Mouse (Mus musculus) forebrain, embryonic 11.5 days (tissue): ENCODE measurements at regions not wholly inside any gene's neighbourhood (a gene's known extent, or its start where the extent isn't known, plus 50 kb on each side); places are given as distances from the start of the nearest gene placed in this dataset.
"Not testable (repeated sequence)": the region's sequence is repeated elsewhere in the genome, so short reads cannot be mapped to it uniquely, and the experiment has no call there.

Source experiments
- ATAC-seq: fragments of 200-750 bp; cut with Nextera tagmentation; replicated peaks from 2 replicates; pipeline ENCODE4 v1.8.0; 2017; ENCODE audit warnings: moderate TSS enrichment; ENCODE audit not compliant: low FRiP score
- DNase-seq: peaks from one replicate; pipeline ENCODE4 v3.0.0-alpha.2; 2017; ENCODE audit warnings: low spot score
- H3K27ac ChIP-seq: fragments of 300-500 bp; sonication (generic); 2 replicates; pipeline ENCODE4 v1.5.1; 2014; ENCODE audit warnings: low read depth, low read length
- H3K27me3 ChIP-seq: fragments of 300-500 bp; sonication (generic); 2 replicates; pipeline ENCODE4 v1.6.1; 2014; ENCODE audit warnings: mild to moderate bottlenecking, low read length, mixed read lengths; ENCODE audit not compliant: control insufficient read depth, insufficient read depth
- H3K36me3 ChIP-seq: fragments of 300-500 bp; sonication (generic); 2 replicates; pipeline ENCODE4 v1.6.1; 2014; ENCODE audit warnings: mild to moderate bottlenecking, low read length, moderate library complexity, mixed read lengths; ENCODE audit not compliant: control insufficient read depth, insufficient read depth
- H3K4me1 ChIP-seq: fragments of 300-500 bp; sonication (generic); replicated peaks from 2 replicates; pipeline ENCODE4 v1.6.1; 2014; ENCODE audit warnings: low read length, mixed read lengths; ENCODE audit not compliant: control insufficient read depth, insufficient read depth
- H3K4me2 ChIP-seq: fragments of 300-500 bp; sonication (generic); 2 replicates; pipeline ENCODE4 v1.6.1; 2014; ENCODE audit warnings: low read depth, mild to moderate bottlenecking, low read length, moderate library complexity, mixed read lengths; ENCODE audit not compliant: severe bottlenecking
- H3K4me3 ChIP-seq: fragments of 300-500 bp; sonication (generic); 2 replicates; pipeline ENCODE4 v1.5.1; 2014; ENCODE audit warnings: low read depth, low read length
- H3K9ac ChIP-seq: fragments of 300-500 bp; sonication (generic); 2 replicates; pipeline ENCODE4 v1.6.1; 2014; ENCODE audit warnings: low read length
- H3K9me3 ChIP-seq: fragments of 300-500 bp; sonication (generic); 2 replicates; pipeline ENCODE4 v1.6.1; 2016; ENCODE audit warnings: low read length, mixed read lengths; ENCODE audit not compliant: control insufficient read depth
- WGBS: fragments of 180-500 bp; shearing (Covaris S2); extraction: QIAGEN DNeasy Blood & Tissue Kit; methylation state at CpG from one replicate; pipeline ENCODE4 v1.1.7; 2014; 5-methylcytosine and 5-hydroxymethylcytosine counted together

GRCm38 (mm10) chr14:114485781-114486180 is 606.2 kb upstream of the Gpc5 start:
- ATAC-seq (no peak), DNase-seq (no peak)
- Histone ChIP-seq H3K4me1 (no peaks in the 10 kb centered on the region), H3K27ac (no peak overlapping the region), H3K9ac (no peak overlapping the region), H3K4me3 (no peak overlapping the region), H3K36me3 (no peaks in the 10 kb centered on the region), H3K9me3 (no peaks in the 10 kb centered on the region), H3K27me3 (no peaks in the 10 kb centered on the region), H3K4me2 (no peak overlapping the region)
- WGBS = 94% methylated on average over 4 of the region's 4 CpGs

GRCm38 (mm10) chr14:114493371-114493770 is 598.6 kb upstream of the Gpc5 start:
- not testable (repeated sequence) for H3K9ac ChIP-seq, H3K4me1 ChIP-seq, H3K36me3 ChIP-seq, H3K9me3 ChIP-seq, ATAC-seq, DNase-seq, H3K27ac ChIP-seq, H3K4me2 ChIP-seq, H3K27me3 ChIP-seq, H3K4me3 ChIP-seq
- 98% methylated on average over 3 of the region's 3 CpGs for whole genome bisulfite sequencing

- Histone ChIP-seq H3K9ac (no peak overlapping the region), H3K4me2 (no peak overlapping the region), H3K36me3 (no peaks in the 10 kb centered on the region), H3K27ac (no peak overlapping the region), H3K4me3 (no peak overlapping the region), H3K4me1 (no peaks in the 10 kb centered on the region), H3K27me3 (no peaks in the 10 kb centered on the region), H3K9me3 (no peaks in the 10 kb centered on the region)
- DNase-seq (no peak), ATAC-seq (no peak)
Observed at GRCm38 (mm10) chr14:114504976-114505375, 587.0 kb upstream of the Gpc5 start.

- H3K36me3 ChIP-seq = no peaks in the 10 kb centered on the region
- 87% methylated on average over 4 of the region's 4 CpGs for WGBS
- no peak for DNase-seq
- ATAC-seq = no peak
- H3K4me2 ChIP-seq = no peak overlapping the region
- H3K27me3 ChIP-seq = no peaks in the 10 kb centered on the region
- H3K27ac ChIP-seq = no peak overlapping the region
- no peaks in the 10 kb centered on the region for H3K4me1 ChIP-seq
- no peak overlapping the region for H3K9ac ChIP-seq
- H3K9me3 ChIP-seq = no peaks in the 10 kb centered on the region
- H3K4me3 ChIP-seq = no peak overlapping the region
Observed at GRCm38 (mm10) chr14:114547910-114548680, 543.9 kb upstream of the Gpc5 start.

- Histone ChIP-seq H3K4me1 (no peaks in the 10 kb centered on the region), H3K36me3 (no peaks in the 10 kb centered on the region), H3K4me2 (no peak overlapping the region), H3K9me3 (no peaks in the 10 kb centered on the region), H3K4me3 (no peak overlapping the region), H3K27me3 (no peaks in the 10 kb centered on the region), H3K9ac (no peak overlapping the region), H3K27ac (no peak overlapping the region)
- DNase-seq = no peak
- WGBS = 92% methylated on average over 1 of the region's 1 CpGs
- no peak for ATAC-seq
Observed at GRCm38 (mm10) chr14:114549101-114549500, 542.9 kb upstream of the Gpc5 start.

- Histone ChIP-seq H3K27ac (no peak overlapping the region), H3K27me3 (no peaks in the 10 kb centered on the region), H3K4me1 (no peaks in the 10 kb centered on the region), H3K9ac (no peak overlapping the region), H3K4me2 (no peak overlapping the region), H3K36me3 (no peaks in the 10 kb centered on the region), H3K9me3 (no peaks in the 10 kb centered on the region), H3K4me3 (no peak overlapping the region)
- DNase-seq (no peak), ATAC-seq (peak; percentile 20; the same call in 1 of the 2 replicates)
- 48% methylated on average over 4 of the region's 4 CpGs for WGBS
Observed at GRCm38 (mm10) chr14:114566411-114567030, 525.5 kb upstream of the Gpc5 start.

GRCm38 (mm10) chr14:114567673-114568309 is 524.2 kb upstream of the Gpc5 start:
- DNase-seq (peak; percentile 78), ATAC-seq (peak; percentile 75)
- Histone ChIP-seq H3K36me3 (no peaks in the 10 kb centered on the region), H3K27me3 (no peaks in the 10 kb centered on the region), H3K4me1 (no peaks in the 10 kb centered on the region), H3K4me2 (peak overlapping the region; percentile 11; the same call in 1 of the 2 replicates), H3K27ac (no peak overlapping the region), H3K4me3 (no peak overlapping the region), H3K9me3 (no peaks in the 10 kb centered on the region), H3K9ac (no peak overlapping the region)
- WGBS = 20% methylated on average over 14 of the region's 14 CpGs

GRCm38 (mm10) chr14:114587367-114588064 is 504.5 kb upstream of the Gpc5 start:
- no peak overlapping the region for H3K9ac ChIP-seq
- H3K27ac ChIP-seq = no peak overlapping the region
- H3K27me3 ChIP-seq = no peaks in the 10 kb centered on the region
- 10% methylated on average over 4 of the region's 4 CpGs for WGBS
- H3K36me3 ChIP-seq = no peaks in the 10 kb centered on the region
- H3K4me3 ChIP-seq = no peak overlapping the region
- ATAC-seq (peak; percentile 85), DNase-seq (no peak)
- H3K4me2 ChIP-seq = no peak overlapping the region
- no peaks in the 10 kb centered on the region for H3K4me1 ChIP-seq
- no peaks in the 10 kb centered on the region for H3K9me3 ChIP-seq
